Mouse (Mus musculus) kidney, postnatal 0 days (tissue): ENCODE data around the gene Tmem204. TPM values are rescaled to one million over a fixed set of nuclear protein-coding genes. Genes with fewer than 3 reads are reported as not detected.

Experiments used
- ATAC-seq: fragments of 200-750 bp; cut with Nextera tagmentation; replicated peaks from 2 replicates; pipeline ENCODE4 v1.8.0; 2017; ENCODE audit warnings: low read depth, moderate number of reproducible peaks, moderate TSS enrichment, moderate library complexity; ENCODE audit not compliant: low FRiP score
- DNase-seq: peaks from one replicate; pipeline ENCODE4 v3.0.0-alpha.2; 2016; ENCODE audit warnings: low spot score
- H3K27ac ChIP-seq: fragments of 300-500 bp; sonication (generic); 2 replicates; pipeline ENCODE4 v1.5.1; 2014; ENCODE audit warnings: mild to moderate bottlenecking
- H3K27me3 ChIP-seq: fragments of 300-500 bp; sonication (generic); 2 replicates; pipeline ENCODE4 v1.6.1; 2014; ENCODE audit warnings: low read length, mixed read lengths; ENCODE audit not compliant: insufficient read depth
- H3K36me3 ChIP-seq: fragments of 300-500 bp; sonication (generic); 2 replicates; pipeline ENCODE4 v1.6.1; 2014; ENCODE audit warnings: low read length, mixed read lengths; ENCODE audit not compliant: insufficient read depth
- H3K4me1 ChIP-seq: fragments of 300-500 bp; sonication (generic); replicated peaks from 2 replicates; pipeline ENCODE4 v1.6.1; 2014; ENCODE audit warnings: antibody characterized with exemption, low read length, mixed read lengths; ENCODE audit not compliant: insufficient read depth
- H3K4me2 ChIP-seq: fragments of 300-500 bp; sonication (generic); 2 replicates; pipeline ENCODE4 v1.6.1; 2014; ENCODE audit warnings: mild to moderate bottlenecking, low read length, moderate library complexity, mixed read lengths
- H3K4me3 ChIP-seq: fragments of 300-500 bp; sonication (generic); replicated peaks from 2 replicates; pipeline ENCODE4 v1.5.1; 2014; ENCODE audit warnings: low read depth, low read length
- H3K9ac ChIP-seq: fragments of 300-500 bp; sonication (generic); 2 replicates; pipeline ENCODE4 v1.6.1; 2014; ENCODE audit warnings: low read depth, low read length
- H3K9me3 ChIP-seq: fragments of 300-500 bp; sonication (generic); replicated peaks from 2 replicates; pipeline ENCODE4 v1.6.1; 2016; ENCODE audit warnings: low read length, inconsistent platforms, mixed read lengths
- CTCF ChIP-seq: IDR thresholded peaks from 2 replicates; pipeline ENCODE4 v1.5.1; 2016; ENCODE audit warnings: antibody characterized with exemption, low read depth, mild to moderate bottlenecking, moderate library complexity
- WGBS: fragments of 180-500 bp; shearing (Covaris S2); extraction: QIAGEN DNeasy Blood & Tissue Kit; methylation state at CpG from one replicate; pipeline ENCODE4 v1.1.7; 2014; 5-methylcytosine and 5-hydroxymethylcytosine counted together
- polyA plus RNA-seq: library from polyadenylated mRNA; unstranded; fragments of >200 nt; fragmentation: Nextera tagmentation; extraction: Ambion mirVana; gene quantifications from 2 replicates; pipeline ENCODE4 v1.2.1, GENCODE M21; 2015

Gene Tmem204
- polyA plus RNA-seq, 1 experiment from 2014 or later, result 59.9 TPM

DNA sequence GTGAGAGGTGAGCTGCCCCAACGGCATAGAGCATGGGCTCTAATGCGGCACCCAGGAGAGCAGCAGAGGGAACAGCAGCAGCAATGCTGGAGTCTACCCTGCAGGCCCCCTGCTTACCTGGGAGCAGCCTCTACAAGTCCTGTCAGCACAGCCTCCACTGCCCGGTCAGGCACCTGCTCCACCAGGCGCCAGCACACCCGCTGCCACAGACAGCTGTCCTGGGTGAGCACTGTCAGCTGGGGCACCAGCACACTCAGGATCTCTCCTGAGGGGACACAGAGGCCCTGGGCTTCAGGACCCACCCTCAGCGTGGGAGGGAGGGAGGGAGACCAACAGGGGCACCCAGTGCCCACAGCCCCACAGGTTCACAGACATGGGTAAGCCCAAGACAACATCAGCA, 27.2 kb upstream of the Tmem204 start:
- H3K27ac ChIP-seq, result no peak overlapping the region
- no peaks in the 10 kb centered on the region for H3K27me3 ChIP-seq
- H3K4me3 ChIP-seq, result no peak overlapping the region
- DNase-seq, result no peak
- TF ChIP-seq CTCF, result no peak
- ATAC-seq, result no peak
- H3K9ac ChIP-seq, result no peak overlapping the region
- no peaks in the 10 kb centered on the region for H3K9me3 ChIP-seq
- H3K4me1 ChIP-seq, result 0 out of 2 replicates have a peak, but pooled peaks cover 5% of the 10 kb centered on the region
- no peak overlapping the region for H3K4me2 ChIP-seq
- H3K36me3 ChIP-seq, result peaks cover 16% of the 10 kb centered on the region; the same call in 1 of the 2 replicates
- 96% methylated on average over 6 of the region's 6 CpGs for whole genome bisulfite sequencing

DNA sequence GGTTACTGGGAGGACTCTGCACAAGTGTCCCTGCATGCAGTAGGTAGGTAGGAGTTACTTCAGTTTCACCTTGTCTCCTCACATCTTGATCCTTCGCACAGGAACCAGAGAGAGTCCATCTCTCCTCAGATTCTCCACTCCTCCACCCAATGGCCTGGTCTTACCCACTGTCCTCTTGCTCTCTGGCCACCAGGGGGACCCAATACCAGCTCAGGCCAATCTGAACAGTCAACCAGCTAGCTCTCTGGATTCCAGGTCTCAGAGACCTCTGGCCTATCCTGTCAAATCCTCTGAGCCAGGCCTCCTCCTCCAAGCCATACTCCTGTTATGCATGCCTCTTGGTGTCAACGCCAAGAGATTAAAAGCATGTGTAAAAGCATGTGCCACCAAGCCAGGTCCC, 26.2 kb upstream of the Tmem204 start:
- ATAC-seq, result peak; percentile 78

DNA sequence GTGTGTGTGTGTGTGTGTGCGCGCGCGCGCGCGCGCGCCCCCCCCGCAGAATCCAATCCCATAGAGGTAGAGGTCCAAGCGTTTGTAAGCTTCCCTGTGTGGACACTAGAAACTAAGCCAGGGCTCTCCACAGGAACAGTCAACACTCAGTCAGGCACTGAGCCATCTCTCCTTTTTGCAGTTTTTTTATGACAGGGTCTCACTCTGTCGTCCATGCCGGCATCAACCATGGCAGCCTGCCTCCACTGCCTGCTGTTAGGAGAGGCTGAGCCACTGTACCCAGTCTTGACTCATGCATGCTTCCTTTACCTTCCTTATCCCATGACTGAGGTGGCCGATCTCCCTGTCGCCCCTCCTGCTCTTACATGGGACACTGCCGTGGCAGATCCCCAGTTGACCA, 24.4 kb upstream of the Tmem204 start:
- H3K4me3 ChIP-seq, result no peak overlapping the region
- no peaks in the 10 kb centered on the region for H3K4me1 ChIP-seq
- H3K9ac ChIP-seq, result no peak overlapping the region
- DNase-seq (no peak), ATAC-seq (no peak)
- H3K4me2 ChIP-seq, result no peak overlapping the region
- no peak for TF ChIP-seq CTCF
- H3K27ac ChIP-seq, result no peak overlapping the region
- no peaks in the 10 kb centered on the region for H3K9me3 ChIP-seq
- peaks cover 39% of the 10 kb centered on the region for H3K36me3 ChIP-seq
- WGBS, result 88% methylated on average over 16 of the region's 16 CpGs
- no peaks in the 10 kb centered on the region for H3K27me3 ChIP-seq

More for the DNA sequence above, 26.2 kb upstream of the Tmem204 start:
- no peak overlapping the region for H3K4me3 ChIP-seq
- H3K36me3 ChIP-seq, result peaks cover 26% of the 10 kb centered on the region; the same call in 1 of the 2 replicates
- no peak overlapping the region for H3K27ac ChIP-seq
- 0 out of 2 replicates have a peak, but pooled peaks cover under 1% of the 10 kb centered on the region for H3K4me1 ChIP-seq
- H3K9ac ChIP-seq, result no peak overlapping the region
- no peaks in the 10 kb centered on the region for H3K27me3 ChIP-seq
- peak; percentile 74 for DNase-seq
- TF ChIP-seq CTCF, result peak; percentile 78
- H3K4me2 ChIP-seq, result no peak overlapping the region
- no peaks in the 10 kb centered on the region for H3K9me3 ChIP-seq
- 89% methylated on average over 2 of the region's 2 CpGs for WGBS

DNA sequence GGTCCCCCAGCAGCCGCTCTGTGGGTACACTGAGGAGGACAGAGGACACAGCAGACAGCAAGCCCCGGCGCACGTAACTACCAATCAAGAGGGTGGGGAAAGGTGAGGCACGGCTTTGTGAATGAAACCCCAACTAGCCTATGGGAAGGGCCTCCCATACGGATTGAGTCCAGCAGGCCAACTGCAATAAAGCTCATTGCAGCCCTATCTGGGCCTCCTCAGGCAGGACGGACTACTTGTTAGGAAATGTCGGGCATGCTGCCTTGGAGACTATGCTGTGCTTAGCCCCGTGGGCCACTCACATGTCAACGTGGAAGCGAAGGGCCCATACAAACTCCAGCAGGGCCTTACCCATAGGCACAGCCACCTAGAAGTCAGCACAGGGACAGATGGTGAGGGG, 17.9 kb upstream of the Tmem204 start:
- Histone ChIP-seq H3K9ac (no peak overlapping the region), H3K4me1 (no peaks in the 10 kb centered on the region), H3K9me3 (no peaks in the 10 kb centered on the region), H3K4me2 (no peak overlapping the region), H3K4me3 (no peak overlapping the region), H3K36me3 (peaks cover 68% of the 10 kb centered on the region), H3K27ac (no peak overlapping the region), H3K27me3 (no peaks in the 10 kb centered on the region)
- TF ChIP-seq CTCF, result no peak
- ATAC-seq, result no peak
- WGBS, result 93% methylated on average over 11 of the region's 11 CpGs
- no peak for DNase-seq

DNA sequence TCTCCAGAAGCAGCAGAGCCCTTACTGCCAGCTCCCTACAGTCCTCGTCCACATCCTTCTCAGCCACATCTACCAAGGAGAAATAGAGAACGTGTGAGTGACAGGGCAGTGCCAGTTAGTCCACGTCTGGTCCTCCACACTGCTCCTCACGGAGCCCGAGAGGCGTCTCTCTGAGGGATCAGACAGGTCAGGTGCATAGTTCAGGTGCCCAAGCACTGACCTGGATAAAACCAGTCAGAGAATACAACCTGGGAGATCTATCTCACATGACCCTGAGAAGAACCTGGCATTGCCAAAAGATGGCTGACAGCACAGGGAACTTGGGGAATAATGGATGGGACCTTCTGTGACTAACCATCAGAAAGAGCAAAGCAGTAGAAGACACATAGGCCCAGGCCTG, 16.7 kb upstream of the Tmem204 start:
- H3K9me3 ChIP-seq, result no peaks in the 10 kb centered on the region
- H3K27ac ChIP-seq, result no peak overlapping the region
- DNase-seq, result no peak

DNA sequence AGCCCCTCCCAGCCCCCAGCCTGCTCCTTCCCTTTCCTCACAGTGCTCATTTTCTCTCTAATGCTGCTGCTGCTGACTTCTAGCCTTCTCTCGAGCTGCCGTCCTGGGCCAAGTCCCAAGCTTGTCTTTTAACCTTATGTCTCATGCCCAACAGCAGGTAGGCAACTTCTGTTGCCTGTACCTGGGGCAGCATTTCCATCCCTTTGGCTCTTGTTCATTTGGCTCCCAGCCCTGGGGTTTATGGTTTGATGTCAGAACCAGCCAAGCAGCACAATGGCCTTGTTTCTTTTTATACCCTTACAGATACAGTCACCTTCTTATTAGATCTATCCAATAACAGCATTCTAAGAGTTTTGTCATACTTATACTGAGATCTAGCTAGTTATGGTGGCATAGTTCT, 12.8 kb upstream of the Tmem204 start:
- no peak for ATAC-seq

More for the DNA sequence above, 16.7 kb upstream of the Tmem204 start:
- no peaks in the 10 kb centered on the region for H3K4me1 ChIP-seq
- H3K9ac ChIP-seq, result no peak overlapping the region
- WGBS, result 87% methylated on average over 6 of the region's 6 CpGs
- no peak for ATAC-seq
- TF ChIP-seq CTCF, result no peak
- no peaks in the 10 kb centered on the region for H3K27me3 ChIP-seq
- no peak overlapping the region for H3K4me3 ChIP-seq
- no peak overlapping the region for H3K4me2 ChIP-seq
- H3K36me3 ChIP-seq, result peaks cover 57% of the 10 kb centered on the region

DNA sequence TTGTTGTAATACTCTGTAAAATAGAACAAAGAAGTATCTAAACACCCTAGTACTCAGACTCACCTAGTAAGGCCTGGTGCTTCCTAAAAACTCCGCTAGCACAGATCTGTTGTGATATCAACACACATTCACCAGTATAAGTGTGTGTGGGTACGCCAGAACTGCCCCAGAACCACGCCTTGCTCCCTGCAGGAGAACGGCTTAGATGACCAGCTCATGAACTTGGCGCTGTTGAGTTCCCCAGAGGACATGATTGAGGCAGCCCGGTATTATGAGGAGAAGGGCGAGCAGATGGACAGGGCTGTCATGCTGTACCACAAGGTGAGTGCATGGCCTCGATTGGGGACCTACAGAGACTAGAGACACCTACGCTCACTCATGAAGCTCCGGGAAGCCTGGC, 7.1 kb upstream of the Tmem204 start:
- Histone ChIP-seq H3K4me2 (no peak overlapping the region), H3K4me1 (no peaks in the 10 kb centered on the region), H3K27ac (no peak overlapping the region), H3K9me3 (no peaks in the 10 kb centered on the region), H3K4me3 (no peak overlapping the region), H3K9ac (no peak overlapping the region), H3K36me3 (peaks cover 25% of the 10 kb centered on the region; the same call in 1 of the 2 replicates), H3K27me3 (no peaks in the 10 kb centered on the region)
- 90% methylated on average over 10 of the region's 10 CpGs for WGBS
- TF ChIP-seq CTCF, result no peak
- no peak for DNase-seq
- no peak for ATAC-seq

More for the DNA sequence above, 12.8 kb upstream of the Tmem204 start:
- Histone ChIP-seq H3K27ac (no peak overlapping the region), H3K4me2 (no peak overlapping the region), H3K27me3 (no peaks in the 10 kb centered on the region), H3K4me1 (no peaks in the 10 kb centered on the region), H3K9me3 (no peaks in the 10 kb centered on the region), H3K9ac (no peak overlapping the region), H3K36me3 (peaks cover 38% of the 10 kb centered on the region), H3K4me3 (no peak overlapping the region)
- no peak for TF ChIP-seq CTCF
- 87% methylated on average over 2 of the region's 2 CpGs for WGBS
- no peak for DNase-seq
